Mouse (Mus musculus) cerebellum, adult 2 months (tissue): ENCODE measurements around the gene Dclk1. TPM values are rescaled to one million over a fixed set of nuclear protein-coding genes. Genes with fewer than 3 reads are reported as not detected.

Experiments
- DNase-seq, 2 experiments: peaks; one replicate each; pipeline ENCODE4 v3.0.0; 2021
- H3K27ac ChIP-seq: fragments of 200-500 bp; 2 replicates; pipeline ENCODE4 v1.5.1; 2012; ENCODE audit warnings: low read length, control low read depth, inconsistent platforms; ENCODE audit not compliant: insufficient read depth
- H3K27me3 ChIP-seq: fragments of 200-500 bp; 2 replicates; pipeline ENCODE4 v1.6.1; 2012; ENCODE audit warnings: inconsistent platforms, mild to moderate bottlenecking, low read length, moderate library complexity; ENCODE audit not compliant: control insufficient read depth, insufficient read depth
- H3K4me1 ChIP-seq: fragments of 200-500 bp; 2 replicates; pipeline ENCODE4 v1.6.1; 2011; ENCODE audit warnings: low read length; ENCODE audit not compliant: control insufficient read depth, insufficient read depth
- H3K4me3 ChIP-seq: fragments of 200-500 bp; replicated peaks from 2 replicates; pipeline ENCODE3; 2011; ENCODE audit warnings: mild to moderate bottlenecking, low read depth, low read length, control low read depth; ENCODE audit not compliant: insufficient read depth
- CTCF ChIP-seq: fragments of 200-500 bp; IDR thresholded peaks from 2 replicates; pipeline ENCODE4 v1.5.1; 2011; ENCODE audit warnings: low read depth, mild to moderate bottlenecking, control low read depth, low read length, moderate library complexity, borderline replicate concordance; ENCODE audit not compliant: insufficient read depth
- POLR2A ChIP-seq: fragments of 200-500 bp; IDR thresholded peaks from 2 replicates; pipeline ENCODE4 v1.6.1; 2011; ENCODE audit warnings: low read length, control low read depth, borderline replicate concordance; ENCODE audit not compliant: insufficient read depth
- WGBS: fragments of 180-500 bp; shearing (Covaris S2); methylation state at CpG from one replicate; pipeline ENCODE4 v1.1.7; 2018; 5-methylcytosine and 5-hydroxymethylcytosine counted together
- polyA plus RNA-seq: library from polyadenylated mRNA; depleted of rRNA; stranded (reverse); fragments of >200 nt; gene quantifications from 2 replicates; pipeline ENCODE4 v1.2.3, GENCODE M21; 2012

Gene Dclk1
- polyA plus RNA-seq, 1 experiment: 125 TPM

DNA sequence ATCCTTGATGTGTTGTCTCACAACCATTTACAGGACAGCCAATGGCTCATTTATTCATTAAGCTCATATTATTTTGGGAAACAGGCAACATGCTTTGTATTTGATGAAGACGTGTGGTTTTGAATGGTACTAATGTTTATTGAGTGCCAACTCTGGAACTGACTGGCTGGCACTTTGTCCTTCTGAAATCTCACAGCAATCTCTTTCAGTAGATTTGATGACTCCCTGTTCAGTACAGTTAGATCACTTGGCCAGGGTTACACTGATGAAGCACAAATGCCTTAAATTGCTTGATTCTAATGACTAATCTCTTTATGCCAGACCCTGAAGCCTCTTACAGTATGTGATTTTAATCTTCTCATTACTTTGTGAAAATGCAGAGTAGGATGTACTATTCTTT is 75.9 kb downstream of the Dclk1 start:
- Histone ChIP-seq H3K4me3 (no peak overlapping the region), H3K27me3 (no peaks in the 10 kb centered on the region)
- WGBS: 22% methylated on average over 1 of the region's 1 CpGs

DNA sequence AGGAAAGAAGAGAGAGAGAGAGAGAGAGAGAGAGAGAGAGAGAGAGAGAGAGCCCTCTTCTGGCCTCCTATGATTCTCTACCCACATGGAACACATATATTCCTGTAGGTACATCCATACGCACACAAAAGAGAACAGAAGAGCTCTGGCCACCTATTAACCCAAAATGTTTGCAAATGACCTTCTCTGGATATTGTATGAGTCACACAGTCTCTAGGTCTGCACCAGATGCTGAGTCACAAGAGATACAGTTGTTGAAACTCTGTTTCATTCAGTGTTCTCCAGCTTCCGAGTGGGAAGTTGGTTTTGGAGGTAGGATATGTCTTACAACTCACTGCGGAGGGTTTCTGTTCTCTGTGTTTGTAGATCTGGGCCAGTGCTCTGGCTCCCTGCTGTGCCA is 78.4 kb downstream of the Dclk1 start:
- H3K4me3 ChIP-seq: no peak overlapping the region
- no peak for TF ChIP-seq CTCF
- TF ChIP-seq POLR2A: no peak
- H3K4me1 ChIP-seq: no peaks in the 10 kb centered on the region
- no peak overlapping the region for H3K27ac ChIP-seq
- H3K27me3 ChIP-seq: no peaks in the 10 kb centered on the region
- 86% methylated on average over 3 of the region's 3 CpGs for WGBS
- no peak for DNase-seq

More for the DNA sequence above, 75.9 kb downstream of the Dclk1 start:
- no peak for DNase-seq
- H3K27ac ChIP-seq: no peak overlapping the region
- H3K4me1 ChIP-seq: no peaks in the 10 kb centered on the region
- TF ChIP-seq CTCF (no peak), POLR2A (no peak)

GRCm38 (mm10) chr3:55324029-55324428 is 81.9 kb downstream of the Dclk1 start:
- no peaks in the 10 kb centered on the region for H3K27me3 ChIP-seq
- DNase-seq: no peak
- H3K4me3 ChIP-seq: no peak overlapping the region
- 76% methylated on average over 1 of the region's 1 CpGs for WGBS
- H3K27ac ChIP-seq: no peak overlapping the region
- no peaks in the 10 kb centered on the region for H3K4me1 ChIP-seq
- TF ChIP-seq POLR2A (no peak), CTCF (no peak)

- TF ChIP-seq CTCF: no peak
- no peak for TF ChIP-seq POLR2A
- Histone ChIP-seq H3K4me3 (no peak overlapping the region), H3K27ac (no peak overlapping the region), H3K4me1 (no peaks in the 10 kb centered on the region), H3K27me3 (no peaks in the 10 kb centered on the region)
- WGBS: 92% methylated on average over 4 of the region's 4 CpGs
- no peak for DNase-seq
These were observed 88.3 kb downstream of the Dclk1 start for GRCm38 (mm10) chr3:55330496-55330895.

DNA sequence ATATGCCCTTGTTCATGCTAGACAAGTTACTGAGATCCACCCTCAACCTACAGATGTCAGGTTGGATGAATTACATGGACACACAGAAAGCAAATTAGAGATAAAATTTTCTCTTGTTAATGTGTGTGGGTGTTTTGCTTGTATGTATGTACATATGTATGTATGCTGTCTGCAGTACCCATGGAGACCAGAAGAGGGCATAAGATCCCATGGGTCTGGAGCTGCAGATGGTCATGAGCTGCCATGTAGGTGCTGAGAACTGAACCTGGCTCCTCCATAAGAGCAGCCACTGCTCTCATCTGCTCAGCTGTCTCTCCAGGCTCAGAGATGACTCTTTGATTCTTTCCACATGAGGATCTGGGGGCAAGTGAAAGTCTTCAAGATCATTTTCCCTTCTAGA is 89.5 kb downstream of the Dclk1 start:
- TF ChIP-seq CTCF: no peak
- no peak for TF ChIP-seq POLR2A
- Histone ChIP-seq H3K4me3 (no peak overlapping the region), H3K27ac (no peak overlapping the region), H3K27me3 (no peaks in the 10 kb centered on the region), H3K4me1 (no peaks in the 10 kb centered on the region)
- no peak for DNase-seq

DNA sequence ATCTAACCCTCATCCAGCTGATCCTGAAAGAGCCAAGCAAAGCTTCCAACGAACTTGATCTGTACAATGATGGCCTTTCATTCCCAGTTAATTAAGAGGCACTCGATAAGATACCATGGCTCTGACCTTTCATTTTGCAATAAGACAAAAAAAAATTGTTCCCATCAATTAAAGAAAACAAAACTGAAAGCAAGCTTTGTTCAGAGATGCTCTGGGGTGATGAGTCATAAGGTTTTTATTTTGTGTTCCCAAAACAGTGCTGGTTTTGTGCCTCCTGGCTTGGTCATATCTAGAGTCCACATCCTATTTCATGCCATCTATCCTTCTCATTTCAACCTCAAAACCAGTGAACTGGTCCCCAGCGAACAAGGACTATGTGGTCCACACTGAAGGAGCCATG is 91.3 kb downstream of the Dclk1 start:
- no peak for DNase-seq
- Histone ChIP-seq H3K4me1 (no peaks in the 10 kb centered on the region), H3K27ac (no peak overlapping the region), H3K4me3 (no peak overlapping the region), H3K27me3 (no peaks in the 10 kb centered on the region)
- WGBS: 76% methylated on average over 3 of the region's 3 CpGs
- no peak for TF ChIP-seq CTCF
- no peak for TF ChIP-seq POLR2A

DNA sequence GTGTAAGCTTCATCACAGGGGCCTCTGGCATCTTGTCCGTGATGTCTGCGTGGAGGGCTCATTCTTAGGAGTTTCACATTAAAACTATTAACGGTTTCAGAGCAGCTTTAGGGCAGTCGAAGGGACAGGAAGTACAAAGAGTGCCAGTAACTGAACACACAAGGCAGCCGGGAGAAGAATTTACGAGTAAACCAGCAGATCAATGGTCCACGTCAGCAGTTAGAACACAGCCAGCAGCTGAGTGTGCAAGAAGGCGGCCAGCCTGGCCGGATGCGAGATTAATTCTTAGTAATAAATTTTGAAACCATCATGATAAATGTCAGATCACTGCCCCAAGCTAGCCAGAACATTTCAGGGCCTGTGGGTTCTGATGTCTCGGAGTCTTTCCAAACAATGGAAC is 94.7 kb downstream of the Dclk1 start:
- TF ChIP-seq CTCF (no peak), POLR2A (no peak)
- no peak for DNase-seq
- Histone ChIP-seq H3K27me3 (no peaks in the 10 kb centered on the region), H3K4me3 (no peak overlapping the region), H3K27ac (no peak overlapping the region), H3K4me1 (no peaks in the 10 kb centered on the region)
- 94% methylated on average over 11 of the region's 11 CpGs for WGBS

- DNase-seq: no peak
- no peaks in the 10 kb centered on the region for H3K4me1 ChIP-seq
- TF ChIP-seq POLR2A (no peak), CTCF (no peak)
- no peaks in the 10 kb centered on the region for H3K27me3 ChIP-seq
- WGBS: 92% methylated on average over 7 of the region's 7 CpGs
- H3K27ac ChIP-seq: no peak overlapping the region
- no peak overlapping the region for H3K4me3 ChIP-seq
These were observed 95.5 kb downstream of the Dclk1 start for GRCm38 (mm10) chr3:55337671-55338070.
